Mouse (Mus musculus) kidney, postnatal 0 days (tissue): ENCODE measurements around the gene Angptl6. TPM values are rescaled to one million over a fixed set of nuclear protein-coding genes. Genes with fewer than 3 reads are reported as not detected.

Source experiments
- ATAC-seq: fragments of 200-750 bp; cut with Nextera tagmentation; replicated peaks from 2 replicates; pipeline ENCODE4 v1.8.0; 2017; ENCODE audit warnings: low read depth, moderate number of reproducible peaks, moderate TSS enrichment, moderate library complexity; ENCODE audit not compliant: low FRiP score
- DNase-seq: peaks from one replicate; pipeline ENCODE4 v3.0.0-alpha.2; 2016; ENCODE audit warnings: low spot score
- H3K27ac ChIP-seq: fragments of 300-500 bp; sonication (generic); 2 replicates; pipeline ENCODE4 v1.5.1; 2014; ENCODE audit warnings: mild to moderate bottlenecking
- H3K27me3 ChIP-seq: fragments of 300-500 bp; sonication (generic); 2 replicates; pipeline ENCODE4 v1.6.1; 2014; ENCODE audit warnings: low read length, mixed read lengths; ENCODE audit not compliant: insufficient read depth
- H3K36me3 ChIP-seq: fragments of 300-500 bp; sonication (generic); 2 replicates; pipeline ENCODE4 v1.6.1; 2014; ENCODE audit warnings: low read length, mixed read lengths; ENCODE audit not compliant: insufficient read depth
- H3K4me1 ChIP-seq: fragments of 300-500 bp; sonication (generic); replicated peaks from 2 replicates; pipeline ENCODE4 v1.6.1; 2014; ENCODE audit warnings: antibody characterized with exemption, low read length, mixed read lengths; ENCODE audit not compliant: insufficient read depth
- H3K4me2 ChIP-seq: fragments of 300-500 bp; sonication (generic); 2 replicates; pipeline ENCODE4 v1.6.1; 2014; ENCODE audit warnings: mild to moderate bottlenecking, low read length, moderate library complexity, mixed read lengths
- H3K4me3 ChIP-seq: fragments of 300-500 bp; sonication (generic); replicated peaks from 2 replicates; pipeline ENCODE4 v1.5.1; 2014; ENCODE audit warnings: low read depth, low read length
- H3K9ac ChIP-seq: fragments of 300-500 bp; sonication (generic); 2 replicates; pipeline ENCODE4 v1.6.1; 2014; ENCODE audit warnings: low read depth, low read length
- H3K9me3 ChIP-seq: fragments of 300-500 bp; sonication (generic); replicated peaks from 2 replicates; pipeline ENCODE4 v1.6.1; 2016; ENCODE audit warnings: low read length, inconsistent platforms, mixed read lengths
- CTCF ChIP-seq: IDR thresholded peaks from 2 replicates; pipeline ENCODE4 v1.5.1; 2016; ENCODE audit warnings: antibody characterized with exemption, low read depth, mild to moderate bottlenecking, moderate library complexity
- WGBS: fragments of 180-500 bp; shearing (Covaris S2); extraction: QIAGEN DNeasy Blood & Tissue Kit; methylation state at CpG from one replicate; pipeline ENCODE4 v1.1.7; 2014; 5-methylcytosine and 5-hydroxymethylcytosine counted together
- polyA plus RNA-seq: library from polyadenylated mRNA; unstranded; fragments of >200 nt; fragmentation: Nextera tagmentation; extraction: Ambion mirVana; gene quantifications from 2 replicates; pipeline ENCODE4 v1.2.1, GENCODE M21; 2015

Angptl6 gene
- polyA plus RNA-seq, 1 experiment from 2014 or later: 2.6 TPM

- DNase-seq: peak; percentile 93
- H3K9me3 ChIP-seq: no peaks in the 10 kb centered on the region
- peak; percentile 94 for TF ChIP-seq CTCF
- no peaks in the 10 kb centered on the region for H3K27me3 ChIP-seq
- H3K27ac ChIP-seq: peak within 1 kb of the TSS; percentile 68
- peaks cover 8% of the 10 kb centered on the region for H3K4me1 ChIP-seq
- 4% methylated on average over 34 of the region's 34 CpGs for WGBS
- peaks cover 28% of the 10 kb centered on the region for H3K36me3 ChIP-seq
- peak within 1 kb of the TSS; percentile 88 for H3K4me3 ChIP-seq
- peak within 1 kb of the TSS; percentile 94 for H3K9ac ChIP-seq
- peak within 1 kb of the TSS; percentile 74 for H3K4me2 ChIP-seq
- peak; percentile 80 for ATAC-seq
These were observed 19.1 kb upstream of the Angptl6 start, which contains the start of gene Eif3g for GRCm38 (mm10) chr9:20898511-20899073. TSS of gene Eif3g (minus strand) at chr9:20898623.

GRCm38 (mm10) chr9:20897736-20898510 lies 18.4 kb upstream of the Angptl6 start:
- 5% methylated on average over 25 of the region's 39 CpGs for WGBS
- Histone ChIP-seq H3K4me1 (peaks cover 8% of the 10 kb centered on the region), H3K4me3 (peak overlapping the region; percentile 88), H3K27me3 (no peaks in the 10 kb centered on the region), H3K9ac (peak overlapping the region; percentile 94), H3K36me3 (peaks cover 35% of the 10 kb centered on the region), H3K4me2 (peak overlapping the region; percentile 74), H3K27ac (peak overlapping the region; percentile 68), H3K9me3 (no peaks in the 10 kb centered on the region)
- TF ChIP-seq CTCF: no peak
- DNase-seq: no peak
- ATAC-seq: peak; percentile 41

- Histone ChIP-seq H3K36me3 (peaks cover 54% of the 10 kb centered on the region), H3K9ac (no peak overlapping the region), H3K27ac (no peak overlapping the region), H3K4me1 (peaks cover 8% of the 10 kb centered on the region), H3K4me2 (no peak overlapping the region), H3K9me3 (no peaks in the 10 kb centered on the region), H3K4me3 (no peak overlapping the region), H3K27me3 (no peaks in the 10 kb centered on the region)
- no peak for ATAC-seq
- DNase-seq: no peak
- 94% methylated on average over 9 of the region's 9 CpGs for WGBS
- TF ChIP-seq CTCF: no peak
These were observed 15.9 kb upstream of the Angptl6 start for GRCm38 (mm10) chr9:20895382-20895781.

GRCm38 (mm10) chr9:20894629-20895028 lies 15.1 kb upstream of the Angptl6 start:
- peaks cover 60% of the 10 kb centered on the region for H3K36me3 ChIP-seq
- H3K9me3 ChIP-seq: no peaks in the 10 kb centered on the region
- no peak overlapping the region for H3K9ac ChIP-seq
- H3K27me3 ChIP-seq: no peaks in the 10 kb centered on the region
- no peak for ATAC-seq
- H3K27ac ChIP-seq: no peak overlapping the region
- H3K4me3 ChIP-seq: no peak overlapping the region
- H3K4me1 ChIP-seq: peaks cover 8% of the 10 kb centered on the region
- no peak overlapping the region for H3K4me2 ChIP-seq
- WGBS: 90% methylated on average over 15 of the region's 15 CpGs
- DNase-seq: no peak
- TF ChIP-seq CTCF: no peak

GRCm38 (mm10) chr9:20893590-20894343 lies 14.2 kb upstream of the Angptl6 start:
- H3K27ac ChIP-seq: no peak overlapping the region
- no peak overlapping the region for H3K9ac ChIP-seq
- no peak overlapping the region for H3K4me3 ChIP-seq
- H3K27me3 ChIP-seq: no peaks in the 10 kb centered on the region
- WGBS: 83% methylated on average over 13 of the region's 13 CpGs
- no peaks in the 10 kb centered on the region for H3K9me3 ChIP-seq
- TF ChIP-seq CTCF: no peak
- DNase-seq: no peak
- no peak for ATAC-seq
- peaks cover 63% of the 10 kb centered on the region for H3K36me3 ChIP-seq
- H3K4me1 ChIP-seq: peaks cover 8% of the 10 kb centered on the region
- H3K4me2 ChIP-seq: no peak overlapping the region

GRCm38 (mm10) chr9:20893069-20893468 lies 13.5 kb upstream of the Angptl6 start:
- no peak for TF ChIP-seq CTCF
- no peak for ATAC-seq
- Histone ChIP-seq H3K4me3 (no peak overlapping the region), H3K9me3 (no peaks in the 10 kb centered on the region), H3K9ac (no peak overlapping the region), H3K27me3 (no peaks in the 10 kb centered on the region), H3K27ac (no peak overlapping the region), H3K4me1 (peaks cover 8% of the 10 kb centered on the region), H3K4me2 (no peak overlapping the region), H3K36me3 (peaks cover 63% of the 10 kb centered on the region)
- WGBS: 68% methylated on average over 5 of the region's 5 CpGs
- no peak for DNase-seq
